Mouse (Mus musculus): ENCODE measurements at regions not wholly inside any gene's neighbourhood (a gene's known extent, or its start where the extent isn't known, plus 50 kb on each side); places are given as distances from the start of the nearest gene placed in this dataset.

- Histone ChIP-seq H3K4me2 (ENCODE audit: low read length) (no peak overlapping the region), H3K36me3 (ENCODE audit: control insufficient read depth, insufficient read depth, low read length) (no peaks in the 10 kb centered on the region), H3K9me3 (replicated peaks; ENCODE audit: control insufficient read depth, low read length) (no peaks in the 10 kb centered on the region), H3K4me1 (ENCODE audit: control insufficient read depth, insufficient read depth, low read length) (no peaks in the 10 kb centered on the region), H3K9ac (ENCODE audit: low read length) (no peak overlapping the region), H3K4me3 (ENCODE audit: low read depth, low read length) (no peak overlapping the region), H3K27ac (ENCODE audit: low read depth, low read length) (no peak overlapping the region), H3K27me3 (replicated peaks; ENCODE audit: control insufficient read depth, insufficient read depth, low read length) (no peaks in the 10 kb centered on the region)
- DNase-seq (ENCODE audit: low spot score), result no peak
- no peak for ATAC-seq
- WGBS, result 82% methylated on average over 2 of the region's 2 CpGs
Measured at GRCm38 (mm10) chr15:52937138-52937537, 947.6 kb upstream of the Gm7489 start.

GRCm38 (mm10) chr15:52944592-52944991 is 940.1 kb upstream of the Gm7489 start:
- no peaks in the 10 kb centered on the region for H3K36me3 ChIP-seq (ENCODE audit: control insufficient read depth, insufficient read depth, low read length)
- H3K9me3 ChIP-seq (replicated peaks; ENCODE audit: control insufficient read depth, low read length), result no peaks in the 10 kb centered on the region
- no peaks in the 10 kb centered on the region for H3K27me3 ChIP-seq (replicated peaks; ENCODE audit: control insufficient read depth, insufficient read depth, low read length)
- no peak for ATAC-seq
- no peak for DNase-seq (ENCODE audit: low spot score)
- H3K27ac ChIP-seq (ENCODE audit: low read depth, low read length), result no peak overlapping the region
- no peak overlapping the region for H3K4me3 ChIP-seq (ENCODE audit: low read depth, low read length)
- H3K4me2 ChIP-seq (ENCODE audit: low read length), result no peak overlapping the region
- no peak overlapping the region for H3K9ac ChIP-seq (ENCODE audit: low read length)
- H3K4me1 ChIP-seq (ENCODE audit: control insufficient read depth, insufficient read depth, low read length), result no peaks in the 10 kb centered on the region
- WGBS, result 89% methylated on average over 4 of the region's 4 CpGs

GRCm38 (mm10) chr15:52948196-52948595 is 936.5 kb upstream of the Gm7489 start:
- Histone ChIP-seq H3K9ac (ENCODE audit: low read length) (no peak overlapping the region), H3K4me3 (ENCODE audit: low read depth, low read length) (no peak overlapping the region), H3K36me3 (ENCODE audit: control insufficient read depth, insufficient read depth, low read length) (no peaks in the 10 kb centered on the region), H3K27me3 (replicated peaks; ENCODE audit: control insufficient read depth, insufficient read depth, low read length) (no peaks in the 10 kb centered on the region), H3K9me3 (replicated peaks; ENCODE audit: control insufficient read depth, low read length) (no peaks in the 10 kb centered on the region), H3K27ac (ENCODE audit: low read depth, low read length) (no peak overlapping the region), H3K4me1 (ENCODE audit: control insufficient read depth, insufficient read depth, low read length) (no peaks in the 10 kb centered on the region), H3K4me2 (ENCODE audit: low read length) (no peak overlapping the region)
- ATAC-seq, result no peak
- no peak for DNase-seq (ENCODE audit: low spot score)
- 92% methylated on average over 4 of the region's 4 CpGs for WGBS

- Histone ChIP-seq H3K4me1 (ENCODE audit: control insufficient read depth, insufficient read depth, low read length) (no peaks in the 10 kb centered on the region), H3K9ac (ENCODE audit: low read length) (no peak overlapping the region), H3K36me3 (ENCODE audit: control insufficient read depth, insufficient read depth, low read length) (no peaks in the 10 kb centered on the region), H3K27ac (ENCODE audit: low read depth, low read length) (no peak overlapping the region), H3K9me3 (replicated peaks; ENCODE audit: control insufficient read depth, low read length) (no peaks in the 10 kb centered on the region), H3K27me3 (replicated peaks; ENCODE audit: control insufficient read depth, insufficient read depth, low read length) (no peaks in the 10 kb centered on the region), H3K4me3 (ENCODE audit: low read depth, low read length) (no peak overlapping the region), H3K4me2 (ENCODE audit: low read length) (no peak overlapping the region)
- ATAC-seq (no peak), DNase-seq (ENCODE audit: low spot score) (no peak)
- 69% methylated on average over 1 of the region's 1 CpGs for whole genome bisulfite sequencing
Measured at GRCm38 (mm10) chr15:52953480-52953879, 931.2 kb upstream of the Gm7489 start.

- Histone ChIP-seq H3K27me3 (replicated peaks; ENCODE audit: control insufficient read depth, insufficient read depth, low read length) (no peaks in the 10 kb centered on the region), H3K27ac (ENCODE audit: low read depth, low read length) (no peak overlapping the region), H3K9ac (ENCODE audit: low read length) (no peak overlapping the region), H3K9me3 (replicated peaks; ENCODE audit: control insufficient read depth, low read length) (no peaks in the 10 kb centered on the region), H3K4me3 (ENCODE audit: low read depth, low read length) (no peak overlapping the region), H3K4me1 (ENCODE audit: control insufficient read depth, insufficient read depth, low read length) (no peaks in the 10 kb centered on the region), H3K36me3 (ENCODE audit: control insufficient read depth, insufficient read depth, low read length) (no peaks in the 10 kb centered on the region), H3K4me2 (ENCODE audit: low read length) (no peak overlapping the region)
- DNase-seq (ENCODE audit: low spot score), result no peak
- WGBS, result 83% methylated on average over 7 of the region's 7 CpGs
- no peak for ATAC-seq
Measured at GRCm38 (mm10) chr15:52954715-52955593, 929.8 kb upstream of the Gm7489 start.

- no peak overlapping the region for H3K4me2 ChIP-seq (ENCODE audit: low read length)
- no peaks in the 10 kb centered on the region for H3K27me3 ChIP-seq (replicated peaks; ENCODE audit: control insufficient read depth, insufficient read depth, low read length)
- no peak overlapping the region for H3K9ac ChIP-seq (ENCODE audit: low read length)
- H3K4me3 ChIP-seq (ENCODE audit: low read depth, low read length), result no peak overlapping the region
- DNase-seq (ENCODE audit: low spot score), result no peak
- no peaks in the 10 kb centered on the region for H3K36me3 ChIP-seq (ENCODE audit: control insufficient read depth, insufficient read depth, low read length)
- 96% methylated on average over 2 of the region's 2 CpGs for WGBS
- no peak for ATAC-seq
- no peaks in the 10 kb centered on the region for H3K4me1 ChIP-seq (ENCODE audit: control insufficient read depth, insufficient read depth, low read length)
- no peak overlapping the region for H3K27ac ChIP-seq (ENCODE audit: low read depth, low read length)
- no peaks in the 10 kb centered on the region for H3K9me3 ChIP-seq (replicated peaks; ENCODE audit: control insufficient read depth, low read length)
Measured at GRCm38 (mm10) chr15:52959711-52960110, 925.0 kb upstream of the Gm7489 start.

GRCm38 (mm10) chr15:52961491-52961890 is 923.2 kb upstream of the Gm7489 start:
- no peak overlapping the region for H3K4me2 ChIP-seq (ENCODE audit: low read length)
- H3K9me3 ChIP-seq (replicated peaks; ENCODE audit: control insufficient read depth, low read length), result no peaks in the 10 kb centered on the region
- no peak overlapping the region for H3K4me3 ChIP-seq (ENCODE audit: low read depth, low read length)
- no peaks in the 10 kb centered on the region for H3K36me3 ChIP-seq (ENCODE audit: control insufficient read depth, insufficient read depth, low read length)
- H3K9ac ChIP-seq (ENCODE audit: low read length), result no peak overlapping the region
- DNase-seq (ENCODE audit: low spot score), result no peak
- no peak overlapping the region for H3K27ac ChIP-seq (ENCODE audit: low read depth, low read length)
- no peak for ATAC-seq
- 70% methylated on average over 3 of the region's 3 CpGs for WGBS
- H3K27me3 ChIP-seq (replicated peaks; ENCODE audit: control insufficient read depth, insufficient read depth, low read length), result no peaks in the 10 kb centered on the region
- no peaks in the 10 kb centered on the region for H3K4me1 ChIP-seq (ENCODE audit: control insufficient read depth, insufficient read depth, low read length)

GRCm38 (mm10) chr15:52963918-52964317 is 920.8 kb upstream of the Gm7489 start:
- DNase-seq (ENCODE audit: low spot score) (peak; percentile 16), ATAC-seq (no peak)
- Histone ChIP-seq H3K4me1 (ENCODE audit: control insufficient read depth, insufficient read depth, low read length) (no peaks in the 10 kb centered on the region), H3K27me3 (replicated peaks; ENCODE audit: control insufficient read depth, insufficient read depth, low read length) (no peaks in the 10 kb centered on the region), H3K4me2 (ENCODE audit: low read length) (no peak overlapping the region), H3K9ac (ENCODE audit: low read length) (no peak overlapping the region), H3K36me3 (ENCODE audit: control insufficient read depth, insufficient read depth, low read length) (no peaks in the 10 kb centered on the region), H3K27ac (ENCODE audit: low read depth, low read length) (no peak overlapping the region), H3K4me3 (ENCODE audit: low read depth, low read length) (no peak overlapping the region), H3K9me3 (replicated peaks; ENCODE audit: control insufficient read depth, low read length) (no peaks in the 10 kb centered on the region)
- 3% methylated on average over 2 of the region's 2 CpGs for WGBS

- H3K4me2 ChIP-seq (ENCODE audit: low read length), result no peak overlapping the region
- DNase-seq (ENCODE audit: low spot score) (peak; percentile 7), ATAC-seq (no peak)
- no peaks in the 10 kb centered on the region for H3K27me3 ChIP-seq (replicated peaks; ENCODE audit: control insufficient read depth, insufficient read depth, low read length)
- H3K4me1 ChIP-seq (ENCODE audit: control insufficient read depth, insufficient read depth, low read length), result no peaks in the 10 kb centered on the region
- H3K27ac ChIP-seq (ENCODE audit: low read depth, low read length), result no peak overlapping the region
- 56% methylated on average over 1 of the region's 1 CpGs for WGBS
- H3K4me3 ChIP-seq (ENCODE audit: low read depth, low read length), result no peak overlapping the region
- no peaks in the 10 kb centered on the region for H3K36me3 ChIP-seq (ENCODE audit: control insufficient read depth, insufficient read depth, low read length)
- no peak overlapping the region for H3K9ac ChIP-seq (ENCODE audit: low read length)
- H3K9me3 ChIP-seq (replicated peaks; ENCODE audit: control insufficient read depth, low read length), result no peaks in the 10 kb centered on the region
Measured at GRCm38 (mm10) chr15:52964403-52964802, 920.3 kb upstream of the Gm7489 start.
